Mouse (Mus musculus) liver, adult 2 months (tissue): ENCODE results near the gene Armt1.

Source experiments
- CTCF ChIP-seq: fragments of 200-500 bp; IDR thresholded peaks from 2 replicates; pipeline ENCODE4 v1.5.1; 2011; ENCODE audit warnings: low read depth, low read length, control low read depth
- POLR2A ChIP-seq: fragments of 200-500 bp; IDR thresholded peaks from 2 replicates; pipeline ENCODE4 v1.6.1; 2011; ENCODE audit warnings: low read length, control low read depth; ENCODE audit not compliant: insufficient read depth; ENCODE audit errors: extremely low read depth

DNA sequence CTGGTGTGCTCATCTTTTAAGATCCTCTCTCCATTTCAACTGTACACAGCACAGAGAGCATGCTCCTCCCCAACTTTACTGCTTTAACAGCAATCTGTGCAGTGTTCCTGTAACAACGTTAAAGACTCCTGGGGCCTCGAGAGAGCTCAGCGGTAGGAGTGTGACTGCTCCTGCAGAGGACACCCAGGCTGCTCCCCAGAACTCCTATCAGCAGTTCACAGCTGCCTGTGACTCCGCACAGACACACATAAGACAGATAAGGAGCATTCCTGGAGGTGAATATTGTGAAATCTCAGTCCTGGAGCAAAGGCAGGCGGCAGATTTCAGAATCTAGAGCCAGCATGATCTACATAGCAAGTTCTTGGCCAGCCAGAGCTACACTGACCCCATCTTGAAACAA, 26.8 kb upstream of the Armt1 start:
- no peak for TF ChIP-seq CTCF
- no peak for TF ChIP-seq POLR2A
